Mouse (Mus musculus) embryonic facial prominence, embryonic 14.5 days (tissue): ENCODE results near the gene Tent5a. TPM values are rescaled to one million over a fixed set of nuclear protein-coding genes. Genes with fewer than 3 reads are reported as not detected.

ENCODE experiments used
- ATAC-seq: fragments of 200-750 bp; cut with Nextera tagmentation; 2 replicates; pipeline ENCODE4 v1.8.0; 2017; ENCODE audit warnings: low read depth, moderate number of reproducible peaks, moderate TSS enrichment
- DNase-seq: peaks from one replicate; pipeline ENCODE4 v3.0.0-alpha.2; 2015; ENCODE audit warnings: low spot score
- H3K27ac ChIP-seq: fragments of 300-500 bp; sonication (generic); replicated peaks from 2 replicates; pipeline ENCODE4 v1.5.1; 2014; ENCODE audit warnings: low read depth, mild to moderate bottlenecking, low read length, moderate library complexity
- H3K27me3 ChIP-seq: fragments of 300-500 bp; sonication (generic); replicated peaks from 2 replicates; pipeline ENCODE4 v1.6.1; 2014; ENCODE audit warnings: low read length; ENCODE audit not compliant: control insufficient read depth, insufficient read depth
- H3K36me3 ChIP-seq: fragments of 300-500 bp; sonication (generic); 2 replicates; pipeline ENCODE4 v1.6.1; 2014; ENCODE audit warnings: low read length, mixed read lengths; ENCODE audit not compliant: control insufficient read depth, insufficient read depth
- H3K4me1 ChIP-seq: fragments of 300-500 bp; sonication (generic); 2 replicates; pipeline ENCODE4 v1.6.1; 2014; ENCODE audit warnings: antibody characterized with exemption, low read length; ENCODE audit not compliant: control insufficient read depth, insufficient read depth
- H3K4me2 ChIP-seq: fragments of 300-500 bp; sonication (generic); 2 replicates; pipeline ENCODE4 v1.6.1; 2014; ENCODE audit warnings: low read depth, mild to moderate bottlenecking, low read length, moderate library complexity, mixed read lengths
- H3K4me3 ChIP-seq: fragments of 300-500 bp; sonication (generic); 2 replicates; pipeline ENCODE4 v1.5.1; 2014; ENCODE audit warnings: low read depth, mild to moderate bottlenecking, low read length
- H3K9ac ChIP-seq: fragments of 300-500 bp; sonication (generic); 2 replicates; pipeline ENCODE4 v1.6.1; 2014; ENCODE audit warnings: low read depth, mild to moderate bottlenecking, low read length, moderate library complexity, mixed read lengths
- H3K9me3 ChIP-seq: fragments of 300-500 bp; sonication (generic); 2 replicates; pipeline ENCODE4 v1.6.1; 2016; ENCODE audit warnings: low read length; ENCODE audit not compliant: control insufficient read depth
- WGBS: fragments of 180-500 bp; shearing (Covaris S2); extraction: QIAGEN DNeasy Blood & Tissue Kit; methylation state at CpG from one replicate; pipeline ENCODE4 v1.1.7; 2014; 5-methylcytosine and 5-hydroxymethylcytosine counted together
- polyA plus RNA-seq: library from polyadenylated mRNA; unstranded; fragments of >200 nt; fragmentation: Nextera tagmentation; extraction: Ambion mirVana; gene quantifications from 2 replicates; pipeline ENCODE4 v1.2.1, GENCODE M21; 2014

Gene Tent5a
- 29.6 and 34.2 TPM in 2 replicates for polyA plus RNA-seq

DNA sequence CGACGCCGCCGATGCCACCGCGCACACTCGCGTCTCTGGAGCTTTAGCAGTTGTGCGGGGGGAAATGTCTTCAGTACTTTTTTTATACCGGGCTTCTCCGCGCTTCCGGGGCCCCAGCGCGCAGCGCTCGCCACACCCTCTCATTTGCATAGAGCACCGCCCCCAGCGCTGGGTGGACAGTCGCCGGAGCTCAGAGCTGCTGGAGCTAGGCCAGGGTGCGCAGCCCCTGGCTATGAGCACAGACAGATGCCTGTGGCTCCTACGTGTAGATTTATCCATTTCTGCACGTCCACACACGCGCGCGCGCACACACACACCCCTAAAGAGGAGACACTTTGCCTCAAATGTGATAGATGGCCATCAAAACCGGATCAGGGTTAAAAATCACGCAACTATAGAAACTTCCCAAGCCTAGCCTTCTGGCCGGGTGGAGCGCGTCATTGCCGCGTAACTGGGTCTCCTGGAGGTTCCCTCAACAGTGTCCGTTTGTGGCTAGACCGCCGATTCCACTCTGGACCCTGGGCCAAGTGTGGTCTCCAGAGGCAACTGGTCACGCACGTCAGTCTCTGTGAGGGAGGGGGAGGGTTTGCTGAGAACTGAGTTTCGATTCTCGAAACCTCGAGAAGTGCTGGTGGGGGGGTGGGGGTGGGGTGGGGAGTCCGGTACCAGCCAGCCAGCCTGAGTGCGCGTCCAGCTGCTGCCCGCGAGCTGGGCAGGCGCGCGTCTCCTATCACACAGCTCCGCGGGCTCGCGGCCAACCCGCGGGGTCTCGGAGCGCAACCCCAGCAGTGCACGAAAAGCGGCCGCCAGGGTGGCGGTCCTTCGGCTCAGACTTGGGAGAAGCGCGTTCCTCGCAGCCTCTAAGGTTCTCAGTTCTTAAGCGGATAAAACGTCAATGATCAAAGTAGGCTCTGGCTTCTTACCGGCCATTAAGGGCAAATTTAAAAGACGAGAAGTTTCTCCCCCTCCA, at the start of gene Tent5a:
TSS of gene Tent5a (minus strand) at position 107 of the 970 bp plus-strand sequence.
- peak; percentile 94 for ATAC-seq
- H3K9me3 ChIP-seq: no peaks in the 10 kb centered on the region
- H3K9ac ChIP-seq: peak within 1 kb of the TSS; percentile 71
- H3K36me3 ChIP-seq: no peaks in the 10 kb centered on the region
- H3K4me1 ChIP-seq: no peaks in the 10 kb centered on the region
- H3K4me3 ChIP-seq: peak within 1 kb of the TSS; percentile 66
- under 1% methylated on average over 55 of the region's 72 CpGs for WGBS
- H3K27me3 ChIP-seq: peaks cover 12% of the 10 kb centered on the region; the same call in 1 of the 2 replicates
- peak; percentile 95 for DNase-seq
- H3K4me2 ChIP-seq: peak within 1 kb of the TSS; percentile 89
- H3K27ac ChIP-seq: peak within 1 kb of the TSS; percentile 85

DNA sequence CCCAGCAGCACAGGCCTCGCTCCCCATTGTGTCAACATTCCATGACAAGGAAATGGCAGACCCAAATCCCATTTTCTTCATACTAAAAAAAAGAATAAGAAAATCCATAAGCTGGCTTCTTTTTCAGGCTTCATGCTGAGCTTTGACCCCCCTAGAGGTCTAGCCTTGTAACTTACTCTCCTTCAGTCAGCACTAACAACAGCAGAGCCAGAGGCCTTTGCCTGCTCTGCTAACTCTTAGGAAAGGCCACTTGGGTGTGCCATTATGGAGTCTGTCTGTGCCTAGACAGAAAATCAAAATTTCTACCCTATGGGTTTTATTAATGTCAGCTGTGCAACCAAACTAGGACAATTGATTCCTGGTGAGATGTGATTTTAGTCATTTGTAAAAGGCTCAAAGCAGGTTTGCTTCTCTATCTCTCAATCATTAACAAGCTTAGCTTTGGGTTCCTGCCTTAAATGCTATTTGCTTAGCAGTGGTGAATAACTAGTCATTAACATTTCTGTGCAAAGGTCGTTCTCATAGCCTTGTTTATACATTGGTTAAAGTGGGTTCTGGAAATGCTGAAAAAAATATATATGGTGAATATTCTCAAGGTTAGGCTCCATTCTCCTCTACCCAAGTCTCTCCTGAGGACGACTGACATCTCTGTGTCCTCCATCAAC, 49.6 kb upstream of the Tent5a start:
- no peak overlapping the region for H3K4me3 ChIP-seq
- H3K4me1 ChIP-seq: no peaks in the 10 kb centered on the region
- H3K9me3 ChIP-seq: no peaks in the 10 kb centered on the region
- H3K9ac ChIP-seq: no peak overlapping the region
- no peak overlapping the region for H3K27ac ChIP-seq
- no peak overlapping the region for H3K4me2 ChIP-seq
- WGBS: 81% methylated on average over 3 of the region's 3 CpGs
- no peak for ATAC-seq
- H3K36me3 ChIP-seq: no peaks in the 10 kb centered on the region
- no peaks in the 10 kb centered on the region for H3K27me3 ChIP-seq
- DNase-seq: no peak

- no peak overlapping the region for H3K27ac ChIP-seq
- no peaks in the 10 kb centered on the region for H3K9me3 ChIP-seq
- no peak overlapping the region for H3K4me3 ChIP-seq
- H3K9ac ChIP-seq: no peak overlapping the region
- DNase-seq (no peak), ATAC-seq (no peak)
- 80% methylated on average over 4 of the region's 4 CpGs for WGBS
- no peak overlapping the region for H3K4me2 ChIP-seq
- H3K27me3 ChIP-seq: no peaks in the 10 kb centered on the region
- no peaks in the 10 kb centered on the region for H3K36me3 ChIP-seq
- no peaks in the 10 kb centered on the region for H3K4me1 ChIP-seq
Measured at GRCm38 (mm10) chr9:85375152-85375551, 48.0 kb upstream of the Tent5a start.

- no peak for ATAC-seq
- DNase-seq: no peak
- Histone ChIP-seq H3K4me2 (no peak overlapping the region), H3K27ac (no peak overlapping the region), H3K9ac (no peak overlapping the region), H3K27me3 (no peaks in the 10 kb centered on the region), H3K4me1 (no peaks in the 10 kb centered on the region), H3K4me3 (no peak overlapping the region), H3K9me3 (no peaks in the 10 kb centered on the region), H3K36me3 (no peaks in the 10 kb centered on the region)
- WGBS: 66% methylated on average over 1 of the region's 1 CpGs
Measured at GRCm38 (mm10) chr9:85372034-85372433, 44.9 kb upstream of the Tent5a start.

DNA sequence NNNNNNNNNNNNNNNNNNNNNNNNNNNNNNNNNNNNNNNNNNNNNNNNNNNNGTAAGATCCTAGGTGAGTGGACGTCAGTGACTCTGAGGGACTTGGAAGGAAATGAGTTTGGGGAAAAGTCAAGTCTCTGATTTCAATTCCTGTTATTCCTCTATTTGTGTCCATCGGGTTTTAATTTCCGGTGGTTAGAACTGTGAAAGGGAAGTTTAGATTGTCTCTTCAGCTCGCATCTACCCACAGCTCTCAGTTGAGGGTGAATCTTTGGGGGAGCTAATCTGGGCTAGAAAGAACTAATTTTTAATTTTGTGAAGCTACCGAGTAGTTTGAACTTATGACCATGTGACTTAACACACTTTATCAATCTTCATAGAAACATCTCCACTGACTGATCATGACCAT, 42.4 kb upstream of the Tent5a start:
- Histone ChIP-seq H3K9me3 (no peaks in the 10 kb centered on the region), H3K27ac (no peak overlapping the region), H3K4me2 (no peak overlapping the region), H3K4me1 (no peaks in the 10 kb centered on the region), H3K27me3 (no peaks in the 10 kb centered on the region), H3K36me3 (no peaks in the 10 kb centered on the region), H3K9ac (no peak overlapping the region), H3K4me3 (no peak overlapping the region)
- ATAC-seq (no peak), DNase-seq (no peak)
- WGBS: 78% methylated on average over 5 of the region's 5 CpGs

- Histone ChIP-seq H3K4me3 (no peak overlapping the region), H3K9ac (no peak overlapping the region), H3K4me2 (no peak overlapping the region), H3K4me1 (no peaks in the 10 kb centered on the region), H3K9me3 (no peaks in the 10 kb centered on the region), H3K36me3 (no peaks in the 10 kb centered on the region), H3K27ac (no peak overlapping the region), H3K27me3 (no peaks in the 10 kb centered on the region)
- ATAC-seq: no peak
- DNase-seq: no peak
- WGBS: 82% methylated on average over 7 of the region's 7 CpGs
Measured at GRCm38 (mm10) chr9:85357154-85357860, 30.2 kb upstream of the Tent5a start.

- Histone ChIP-seq H3K27ac (no peak overlapping the region), H3K4me1 (no peaks in the 10 kb centered on the region), H3K4me3 (no peak overlapping the region), H3K27me3 (no peaks in the 10 kb centered on the region), H3K4me2 (no peak overlapping the region), H3K9me3 (no peaks in the 10 kb centered on the region), H3K9ac (no peak overlapping the region), H3K36me3 (no peaks in the 10 kb centered on the region)
- DNase-seq (no peak), ATAC-seq (no peak)
- 78% methylated on average over 5 of the region's 5 CpGs for WGBS
Measured at GRCm38 (mm10) chr9:85355559-85355958, 28.4 kb upstream of the Tent5a start.

DNA sequence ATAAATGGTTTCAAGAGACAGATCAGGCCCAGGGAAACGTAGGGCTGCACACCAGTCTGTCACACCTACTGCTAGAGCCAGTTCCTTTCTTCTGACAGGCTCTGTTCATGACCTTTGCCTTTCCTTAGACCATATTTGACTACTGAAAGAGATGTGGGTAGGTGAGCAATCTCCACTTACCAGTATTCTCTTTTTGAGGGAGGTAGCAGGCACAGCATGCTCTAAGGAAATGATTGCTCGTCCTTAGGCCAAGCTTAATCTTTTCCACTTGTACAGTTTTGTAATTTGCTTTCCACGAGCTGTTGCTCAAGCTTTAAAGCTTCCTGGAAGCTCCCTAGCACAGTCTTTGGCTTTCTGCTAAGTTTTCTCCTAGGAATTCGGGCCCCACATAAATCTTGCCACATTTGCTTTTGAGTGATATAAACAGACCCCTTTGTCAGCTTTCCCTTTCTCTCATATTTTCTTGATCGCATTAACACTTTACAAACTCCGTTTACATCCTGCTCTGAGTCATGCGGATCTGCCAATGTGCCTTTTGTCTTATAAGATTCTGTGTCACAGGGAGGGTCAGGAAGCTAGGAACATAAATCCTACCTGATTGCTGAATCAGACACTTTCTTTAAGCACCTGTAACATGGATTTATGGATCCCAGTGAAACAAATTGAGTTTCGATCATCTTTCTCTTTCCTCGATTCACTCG, 20.8 kb upstream of the Tent5a start:
- Histone ChIP-seq H3K4me3 (no peak overlapping the region), H3K9ac (no peak overlapping the region), H3K27me3 (no peaks in the 10 kb centered on the region), H3K27ac (no peak overlapping the region), H3K4me1 (no peaks in the 10 kb centered on the region), H3K36me3 (no peaks in the 10 kb centered on the region), H3K9me3 (no peaks in the 10 kb centered on the region), H3K4me2 (no peak overlapping the region)
- 73% methylated on average over 10 of the region's 10 CpGs for WGBS
- no peak for ATAC-seq
- no peak for DNase-seq
